Comparison of ENCODE assay signal across 15 mouse cellular contexts in the genomic region with DNA sequence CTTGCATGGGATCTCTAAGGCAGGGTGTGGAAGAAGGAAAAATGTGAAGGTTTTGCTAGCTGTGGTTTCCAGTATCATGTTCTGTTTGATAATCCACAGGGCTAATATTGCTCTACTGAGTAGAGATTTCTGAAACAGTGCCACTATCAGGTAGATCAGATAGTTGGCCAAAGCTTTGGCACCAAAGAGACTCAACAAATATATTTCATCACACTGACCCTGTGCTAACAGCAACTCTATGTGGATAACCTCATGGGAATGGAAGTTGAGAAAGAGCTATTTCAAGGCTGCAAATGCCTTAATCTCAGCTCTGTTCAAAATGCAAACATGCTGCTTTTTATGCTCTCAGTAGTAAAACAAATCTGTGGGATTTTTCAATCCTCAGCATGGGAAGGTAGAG.
A peak's percentile ranks its signal among the peaks of the same experiment; 100 is the strongest.
DNase-seq lines count a peak whose midpoint lies in the region; ATAC-seq and TF ChIP-seq lines count a peak whose summit lies in the region.
"Had no signal": no experiment of that assay in that cellular context is flagged by ENCODE, and none has a peak within 500 bp of the region (broad histone marks: within the 10 kb centered on the region; RNA-seq: fewer than 3 reads in every experiment).

No protein-coding gene starts in this region.

- H3K36me3 ChIP-seq in intestine, embryonic 16.5 days (ENCODE audit: control insufficient read depth, insufficient read depth, low read length) = no peaks in the 10 kb centered on the region
- H3K36me3 ChIP-seq in intestine, postnatal 0 days (ENCODE audit: control insufficient read depth, insufficient read depth) = no peaks in the 10 kb centered on the region
- no peaks in the 10 kb centered on the region for H3K36me3 ChIP-seq in liver, postnatal 0 days (replicated peaks; ENCODE audit: insufficient read depth, low read length)
- H3K36me3 ChIP-seq in hindbrain, postnatal 0 days (ENCODE audit: insufficient read depth, low read length) = no peaks in the 10 kb centered on the region
- H3K36me3 ChIP-seq: forebrain, embryonic 15.5 days; hindbrain, embryonic 15.5 days; neural tube, embryonic 13.5 days had no signal

- no peak overlapping the region for H3K4me3 ChIP-seq in intestine, embryonic 16.5 days (ENCODE audit: low read length)
- H3K4me3 ChIP-seq in intestine, postnatal 0 days (ENCODE audit: low read depth, low read length) = no peak overlapping the region
- no peak overlapping the region for H3K4me3 ChIP-seq in liver, postnatal 0 days (ENCODE audit: low read depth, low read length)
- H3K4me3 ChIP-seq in hindbrain, postnatal 0 days (ENCODE audit: low read length) = no peak overlapping the region
- H3K4me3 ChIP-seq: forebrain, embryonic 15.5 days; hindbrain, embryonic 15.5 days; neural tube, embryonic 13.5 days had no signal

- peak; percentile 7 for DNase-seq in adrenal gland, postnatal 14 days
- no peak for DNase-seq in adrenal gland, postnatal 36 days
- DNase-seq in adipocyte (ENCODE audit: low spot score) = peak; percentile 45
- DNase-seq in liver, postnatal 0 days = peak; percentile 17
- DNase-seq in hindbrain, postnatal 0 days (ENCODE audit: low spot score) = no peak
- no peak for DNase-seq in c-Kit-positive CD71-positive TER-119-positive erythroid progenitor cells, embryonic 14.5 days (ENCODE audit: low spot score)
- DNase-seq: cerebellum, adult 9-10 months; kidney, adult 8-10 months; kidney, postnatal 36 days; thymus, postnatal 14 days had no signal

- H3K27ac ChIP-seq in intestine, embryonic 16.5 days (ENCODE audit: low read length) = no peak overlapping the region
- no peak overlapping the region for H3K27ac ChIP-seq in intestine, postnatal 0 days (ENCODE audit: low read depth, low read length)
- 0 out of 2 replicates have a peak overlapping the region, but pooled peaks have one; percentile 4 for H3K27ac ChIP-seq in liver, postnatal 0 days (ENCODE audit: low read depth)
- no peak overlapping the region for H3K27ac ChIP-seq in hindbrain, postnatal 0 days
- H3K27ac ChIP-seq: forebrain, embryonic 15.5 days; hindbrain, embryonic 15.5 days; neural tube, embryonic 13.5 days had no signal

- TF ChIP-seq EP300 in liver, postnatal 0 days (IDR thresholded peaks at IDR 0.05; ENCODE audit: low read depth) = peak; percentile 62

- H3K9ac ChIP-seq in intestine, embryonic 16.5 days (ENCODE audit: low read depth, low read length) = no peak overlapping the region
- no peak overlapping the region for H3K9ac ChIP-seq in intestine, postnatal 0 days (ENCODE audit: low read depth, low read length)
- no peak overlapping the region for H3K9ac ChIP-seq in liver, postnatal 0 days (replicated peaks)
- no peak overlapping the region for H3K9ac ChIP-seq in hindbrain, postnatal 0 days (replicated peaks; ENCODE audit: low read length)
- H3K9ac ChIP-seq: forebrain, embryonic 15.5 days; hindbrain, embryonic 15.5 days; neural tube, embryonic 13.5 days had no signal

- no peaks in the 10 kb centered on the region for H3K27me3 ChIP-seq in intestine, embryonic 16.5 days (replicated peaks; ENCODE audit: control insufficient read depth, insufficient read depth, low read length)
- no peaks in the 10 kb centered on the region for H3K27me3 ChIP-seq in intestine, postnatal 0 days (replicated peaks; ENCODE audit: control insufficient read depth, insufficient read depth, low read length)
- H3K27me3 ChIP-seq in liver, postnatal 0 days (ENCODE audit: insufficient read depth, low read length) = no peaks in the 10 kb centered on the region
- no peaks in the 10 kb centered on the region for H3K27me3 ChIP-seq in hindbrain, postnatal 0 days (ENCODE audit: insufficient read depth, low read length)
- H3K27me3 ChIP-seq: forebrain, embryonic 15.5 days; hindbrain, embryonic 15.5 days; neural tube, embryonic 13.5 days had no signal

- H3K9me3 ChIP-seq in intestine, embryonic 16.5 days (ENCODE audit: control insufficient read depth, low read length) = no peaks in the 10 kb centered on the region
- H3K9me3 ChIP-seq in intestine, postnatal 0 days (ENCODE audit: control insufficient read depth) = no peaks in the 10 kb centered on the region
- H3K9me3 ChIP-seq in liver, postnatal 0 days (ENCODE audit: low read length) = no peaks in the 10 kb centered on the region
- no peaks in the 10 kb centered on the region for H3K9me3 ChIP-seq in hindbrain, postnatal 0 days (ENCODE audit: low read length)
- H3K9me3 ChIP-seq: forebrain, embryonic 15.5 days; hindbrain, embryonic 15.5 days; neural tube, embryonic 13.5 days had no signal

- H3K4me2 ChIP-seq in intestine, embryonic 16.5 days (ENCODE audit: low read depth, low read length) = no peak overlapping the region
- no peak overlapping the region for H3K4me2 ChIP-seq in intestine, postnatal 0 days (replicated peaks; ENCODE audit: low read depth)
- no peak overlapping the region for H3K4me2 ChIP-seq in liver, postnatal 0 days (ENCODE audit: low read depth, low read length)
- H3K4me2 ChIP-seq in hindbrain, postnatal 0 days (ENCODE audit: low read depth, low read length) = no peak overlapping the region
- H3K4me2 ChIP-seq: forebrain, embryonic 15.5 days; hindbrain, embryonic 15.5 days; neural tube, embryonic 13.5 days had no signal

- TF ChIP-seq CTCF in intestine, postnatal 0 days (IDR thresholded peaks at IDR 0.05; ENCODE audit: low read depth) = no peak
- TF ChIP-seq CTCF in liver, postnatal 0 days (IDR thresholded peaks at IDR 0.05; ENCODE audit: low read depth) = no peak
- TF ChIP-seq CTCF in hindbrain, postnatal 0 days (IDR thresholded peaks at IDR 0.05; ENCODE audit: low read depth) = no peak

- peak; percentile 67 for ATAC-seq in intestine, embryonic 16.5 days
- ATAC-seq in intestine, postnatal 0 days = no peak
- peak; percentile 99 for ATAC-seq in liver, postnatal 0 days
- no peak for ATAC-seq in hindbrain, postnatal 0 days
- ATAC-seq: forebrain, embryonic 15.5 days had no signal

- H3K4me1 ChIP-seq in intestine, embryonic 16.5 days (ENCODE audit: control insufficient read depth, insufficient read depth, low read length) = no peaks in the 10 kb centered on the region
- H3K4me1 ChIP-seq in intestine, postnatal 0 days (replicated peaks; ENCODE audit: control insufficient read depth, insufficient read depth, low read length) = no peaks in the 10 kb centered on the region
- peaks cover 8% of the 10 kb centered on the region for H3K4me1 ChIP-seq in liver, postnatal 0 days (ENCODE audit: insufficient read depth)
- H3K4me1 ChIP-seq in hindbrain, postnatal 0 days (ENCODE audit: insufficient read depth, low read length) = no peaks in the 10 kb centered on the region
- H3K4me1 ChIP-seq: forebrain, embryonic 15.5 days; hindbrain, embryonic 15.5 days; neural tube, embryonic 13.5 days had no signal

Comparison
In these comparisons a context has a peak if more than half of its experiments do, and no peak if none do; other contexts are left out.
1. DNase-seq: peak in adrenal gland, postnatal 14 days (single experiment), adipocyte (single experiment) and liver, postnatal 0 days (single experiment); none in adrenal gland, postnatal 36 days (0 of 2), hindbrain, postnatal 0 days (single experiment) and c-Kit-positive CD71-positive TER-119-positive erythroid progenitor cells, embryonic 14.5 days (single experiment).
2. ATAC-seq: peak in intestine, embryonic 16.5 days (single experiment) and liver, postnatal 0 days (single experiment); none in intestine, postnatal 0 days (single experiment) and hindbrain, postnatal 0 days (single experiment).